Mouse (Mus musculus) liver, embryonic 14.5 days (tissue): Measurements from ENCODE around the gene Olfr459.

Experiments used
- CTCF ChIP-seq: IDR thresholded peaks from 2 replicates; pipeline ENCODE4 v1.5.1; 2016; ENCODE audit warnings: antibody characterized with exemption, low read depth, control low read depth
- EP300 ChIP-seq: IDR thresholded peaks from 2 replicates; pipeline ENCODE4 v1.6.1; 2016; ENCODE audit warnings: antibody characterized with exemption, low read depth

GRCm38 (mm10) chr6:41727989-41728609 is 46.9 kb downstream of the Olfr459 start:
- TF ChIP-seq EP300: no peak
- TF ChIP-seq CTCF: peak; percentile 88
